Mouse (Mus musculus): ENCODE results near the gene Uts2r.

The Uts2r gene

GRCm38 (mm10) chr11:121163751-121164150, 3.7 kb downstream of the Uts2r start:
- DNase-seq (ENCODE audit: low spot score in 2 of 2), result no peak

GRCm38 (mm10) chr11:121173203-121173602, 13.1 kb downstream of the Uts2r start:
- DNase-seq (ENCODE audit: low spot score in 2 of 2), result no peak

- no peak for DNase-seq (ENCODE audit: low spot score in 2 of 2)
Observed at GRCm38 (mm10) chr11:121174234-121174633, 14.2 kb downstream of the Uts2r start.

GRCm38 (mm10) chr11:121176285-121177270, 16.5 kb downstream of the Uts2r start:
- DNase-seq (ENCODE audit: low spot score in 2 of 2), result peak; percentile 10 to 37

- no peak for DNase-seq (ENCODE audit: low spot score in 2 of 2)
Observed at GRCm38 (mm10) chr11:121189681-121190080, 29.6 kb downstream of the Uts2r start.

- DNase-seq (ENCODE audit: low spot score in 2 of 2), result no peak
Observed at GRCm38 (mm10) chr11:121192742-121193141, 32.7 kb downstream of the Uts2r start.

GRCm38 (mm10) chr11:121193415-121193814, 33.3 kb downstream of the Uts2r start:
- no peak for DNase-seq (ENCODE audit: low spot score in 2 of 2)

- DNase-seq (ENCODE audit: low spot score in 2 of 2), result no peak
Observed at GRCm38 (mm10) chr11:121198622-121199021, 38.6 kb downstream of the Uts2r start.

GRCm38 (mm10) chr11:121199851-121200250, 39.8 kb downstream of the Uts2r start:
- no peak for DNase-seq (ENCODE audit: low spot score in 2 of 2)

GRCm38 (mm10) chr11:121200781-121201180, 40.7 kb downstream of the Uts2r start:
- DNase-seq (ENCODE audit: low spot score in 2 of 2), result no peak

GRCm38 (mm10) chr11:121201436-121202198, 41.5 kb downstream of the Uts2r start:
- DNase-seq (ENCODE audit: low spot score in 2 of 2), result peak in 1 of 2 experiments; percentile 18

GRCm38 (mm10) chr11:121203859-121204160, 43.7 kb downstream of the Uts2r start:
- DNase-seq (ENCODE audit: low spot score in 2 of 2), result no peak

- DNase-seq (ENCODE audit: low spot score in 2 of 2), result peak; percentile 96 to 97
Observed at GRCm38 (mm10) chr11:121204161-121205006, 44.3 kb downstream of the Uts2r start, which contains the start of the genes Hexdc and Ogfod3. Gene Hexdc, plus strand, starts transcription at chr11:121204433. Gene Ogfod3, minus strand, starts transcription at chr11:121204711.

Data from spleen, postnatal 36 days (tissue).